Mouse (Mus musculus): ENCODE results near the gene Plod2.

DNA sequence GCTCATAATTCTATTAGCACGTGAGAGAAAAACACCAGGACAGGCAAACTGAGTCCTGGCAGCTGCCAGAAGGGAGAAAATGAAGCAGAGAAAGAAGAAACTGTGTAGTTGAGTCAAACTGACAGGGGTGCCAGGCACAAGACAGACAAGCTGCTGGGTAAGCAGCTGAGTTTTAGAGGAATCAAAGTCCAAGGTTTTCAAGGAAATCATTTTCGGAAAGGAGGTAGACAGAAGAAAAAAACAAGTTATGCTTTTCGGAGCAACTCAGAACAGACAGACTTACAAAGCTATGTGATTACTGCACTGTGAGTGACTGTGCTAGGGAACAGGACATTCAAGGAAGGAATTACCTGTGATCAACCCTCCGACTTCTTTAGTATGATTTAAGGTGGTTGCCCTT, 17.5 kb upstream of the Plod2 start:
- TF ChIP-seq POLR2A (IDR thresholded peaks at IDR 0.05; ENCODE audit: control insufficient read depth, low read depth, low read length) (no peak), CTCF (IDR thresholded peaks at IDR 0.05; ENCODE audit: control insufficient read depth, insufficient read depth, insufficient replicate concordance, low read depth, low read length) (no peak)

Measured in testis, adult 2 months (tissue).